Mouse (Mus musculus) ES-Bruce4 (cell line): ENCODE results near the gene Fopnl.

Source experiments
- CTCF ChIP-seq: IDR thresholded peaks from one replicate; pipeline ENCODE4 v1.8.1; 2011; ENCODE audit warnings: low read depth, low read length
- POLR2A ChIP-seq: IDR thresholded peaks from one replicate; pipeline ENCODE4 v1.8.1; 2011; ENCODE audit warnings: low read length; ENCODE audit not compliant: insufficient read depth

DNA sequence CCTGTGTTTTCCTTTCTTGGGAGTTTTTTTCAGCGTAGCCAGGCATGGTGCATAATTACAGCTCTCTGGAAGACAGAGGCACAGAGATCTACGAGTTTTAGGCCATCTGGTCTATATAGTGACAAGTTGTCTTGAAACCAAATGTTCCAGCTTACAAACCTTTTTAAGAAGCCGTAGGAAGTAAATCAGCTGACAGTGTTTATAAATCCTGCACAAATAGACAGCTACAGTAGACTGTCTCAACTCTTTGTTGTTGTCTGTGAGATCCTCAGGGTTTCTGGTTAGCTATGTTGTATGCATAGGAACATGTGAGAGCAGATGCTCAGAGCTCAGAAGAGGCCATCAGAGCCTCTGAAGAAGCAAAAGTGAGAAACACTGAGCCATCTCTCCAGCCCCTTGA lies 20.1 kb downstream of the Fopnl start:
- TF ChIP-seq POLR2A (no peak), CTCF (no peak)
